Mouse (Mus musculus) spleen, postnatal 10 days (tissue): Measurements from ENCODE around the gene Sstr3.

Source experiments
- DNase-seq, 2 experiments: peaks; one replicate each; pipeline ENCODE4 v3.0.0; 2021 to 2022; ENCODE audit warnings: low spot score in 2 of 2

Gene Sstr3

GRCm38 (mm10) chr15:78502437-78503132, 41.9 kb downstream of the Sstr3 start:
- DNase-seq: no peak

GRCm38 (mm10) chr15:78494968-78495406, 49.5 kb downstream of the Sstr3 start, which contains the start of gene Il2rb:
Il2rb (minus strand) TSS chr15:78495271.
- DNase-seq: no peak

GRCm38 (mm10) chr15:78493401-78494010, 51.0 kb downstream of the Sstr3 start:
- DNase-seq: no peak

- no peak for DNase-seq
Measured at GRCm38 (mm10) chr15:78491301-78491700, 53.2 kb downstream of the Sstr3 start.

GRCm38 (mm10) chr15:78489906-78490305, 54.6 kb downstream of the Sstr3 start:
- no peak for DNase-seq

- DNase-seq: no peak
Measured at GRCm38 (mm10) chr15:78489248-78489647, 55.2 kb downstream of the Sstr3 start.

- no peak for DNase-seq
Measured at GRCm38 (mm10) chr15:78487066-78487465, 57.4 kb downstream of the Sstr3 start.
